Mouse (Mus musculus) left cerebral cortex, postnatal 14 days (tissue): Measurements from ENCODE around the gene Pidd1. TPM values are rescaled to one million over a fixed set of nuclear protein-coding genes. Genes with fewer than 3 reads are reported as not detected.

Experiments
- DNase-seq, 2 experiments: peaks; one replicate each; pipeline ENCODE4 v3.0.0; 2021 to 2022; ENCODE audit warnings: low spot score in 2 of 2, mixed read lengths in 1 of 2
- intact Hi-C: fragments of 180-260 bp; cut with DNase I; formaldehyde crosslinking; loops from one replicate; pipeline ENCODE4 v1.15.1; 2025
- total RNA-seq, 2 experiments: library from RNA; stranded (reverse); gene quantifications; 2 replicates each; pipeline ENCODE4 v1.2.3; 2021

Gene Pidd1
- total RNA-seq, 2 experiments from 2014 or later, result 1.2 to 2.4 TPM

GRCm38 (mm10) chr7:141394158-141394557 lies 49.7 kb downstream of the Pidd1 start:
- intact Hi-C loops, result no loop called here

GRCm38 (mm10) chr7:141392552-141393222 lies 51.1 kb downstream of the Pidd1 start:
- no peak for DNase-seq
- intact Hi-C loops, result no loop called here

More at GRCm38 (mm10) chr7:141394158-141394557, 49.7 kb downstream of the Pidd1 start:
- DNase-seq, result no peak

GRCm38 (mm10) chr7:141391625-141392551 lies 51.9 kb downstream of the Pidd1 start, which contains the start of gene Taldo1:
Gene Taldo1 (plus strand): TSS chr7:141392199.
- intact Hi-C loops, result no loop called here

GRCm38 (mm10) chr7:141390326-141391259 lies 53.2 kb downstream of the Pidd1 start:
- intact Hi-C loops, result no loop called here
- no peak for DNase-seq

More at GRCm38 (mm10) chr7:141391625-141392551, 51.9 kb downstream of the Pidd1 start, which contains the start of gene Taldo1:
- peak; percentile 95 to 96 for DNase-seq

- no peak for DNase-seq
- intact Hi-C loops, result no loop called here
Measured at GRCm38 (mm10) chr7:141388487-141389109, 55.2 kb downstream of the Pidd1 start.

Other genes starting within 250 kb of the Pidd1 start
- gene Lrrc56, start 249.9 kb downstream of the Pidd1 start, total RNA-seq, result 1 to 10 TPM; 3.6 to 4.5 TPM
- gene Lmntd2, start 229.9 kb downstream of the Pidd1 start, total RNA-seq, result not detected
- gene Rassf7, start 228.2 kb downstream of the Pidd1 start, total RNA-seq, result under 1 TPM in 1 of 2 experiments, not detected in 1; 0.47 TPM
- gene Phrf1, start 215.2 kb downstream of the Pidd1 start, total RNA-seq, result 10 to 100 TPM; 65.9 to 66.6 TPM
- 1 to 10 TPM in 1 of 2 experiments, not detected in 1; 1.4 TPM for gene Irf7, start 177.5 kb downstream of the Pidd1 start, total RNA-seq
- gene Cdhr5, start 167.2 kb downstream of the Pidd1 start, total RNA-seq, result not detected
- gene Sct, start 164.9 kb downstream of the Pidd1 start, total RNA-seq, result not detected
- gene Drd4, start 152.0 kb downstream of the Pidd1 start, total RNA-seq, result under 1 TPM; 0.15 to 0.27 TPM
- gene Deaf1, start 116.3 kb downstream of the Pidd1 start, total RNA-seq, result 100 to 1,000 TPM; 164 to 170 TPM
- 10 to 100 TPM; 23.6 to 30.6 TPM for gene Tmem80, start 116.3 kb downstream of the Pidd1 start, total RNA-seq
- 1 to 10 TPM; 1.3 to 1.8 TPM for gene Eps8l2, start 105.1 kb downstream of the Pidd1 start, total RNA-seq
- 100 to 1,000 TPM; 102 to 119 TPM for gene Taldo1, start 51.8 kb downstream of the Pidd1 start, total RNA-seq
- 10 to 100 TPM; 36.0 to 42.6 TPM for gene Gatd1, start 29.9 kb downstream of the Pidd1 start, total RNA-seq
- 100 to 1,000 TPM; 338 to 362 TPM for gene Cend1, start 14.5 kb downstream of the Pidd1 start, total RNA-seq
- gene Slc25a22, start 6.1 kb downstream of the Pidd1 start, total RNA-seq, result 100 to 1,000 TPM; 331 to 339 TPM
- 100 to 1,000 TPM; 572 to 599 TPM for gene Rplp2, start 3.3 kb upstream of the Pidd1 start, total RNA-seq
- 10 to 100 TPM; 22.9 to 28.8 TPM for gene Pnpla2, start 11.2 kb upstream of the Pidd1 start, total RNA-seq
- 1 to 10 TPM; 5.3 to 5.6 TPM for gene Cracr2b, start 17.1 kb upstream of the Pidd1 start, total RNA-seq
- gene Cd151, start 23.4 kb upstream of the Pidd1 start, total RNA-seq, result 10 to 100 TPM; 27.5 to 33.8 TPM
- 10 to 100 TPM; 43.8 to 44.4 TPM for gene Polr2l, start 31.1 kb upstream of the Pidd1 start, total RNA-seq
- 10 to 100 TPM; 23.2 to 23.7 TPM for gene Tspan4, start 31.2 kb upstream of the Pidd1 start, total RNA-seq
- 10 to 100 TPM; 72.0 to 73.5 TPM for gene Chid1, start 95.8 kb upstream of the Pidd1 start, total RNA-seq
- gene Ap2a2, start 118.1 kb upstream of the Pidd1 start, total RNA-seq, result 100 to 1,000 TPM; 230 to 231 TPM
- gene Muc6, start 211.3 kb upstream of the Pidd1 start, total RNA-seq, result not detected
- gene Muc2, start 246.3 kb upstream of the Pidd1 start, total RNA-seq, result under 1 TPM; 0.55 to 0.70 TPM